Mouse (Mus musculus) liver, postnatal 0 days (tissue): ENCODE results near the gene Aspm. TPM values are rescaled to one million over a fixed set of nuclear protein-coding genes. Genes with fewer than 3 reads are reported as not detected.
A peak's percentile ranks its signal among the peaks of the same experiment; 100 is the strongest.
"Not testable (repeated sequence)": the region's sequence is repeated elsewhere in the genome, so short reads cannot be mapped to it uniquely, and the experiment has no call there.

Experiments
- ATAC-seq: fragments of 200-750 bp; cut with Nextera tagmentation; 2 replicates; pipeline ENCODE4 v1.8.0; 2017; ENCODE audit warnings: mild to moderate bottlenecking, moderate library complexity
- DNase-seq: peaks from one replicate; pipeline ENCODE4 v3.0.0-alpha.2; 2016
- H3K27ac ChIP-seq: fragments of 300-500 bp; sonication (generic); 2 replicates; pipeline ENCODE4 v1.5.1; 2014; ENCODE audit warnings: antibody characterized with exemption, moderate library complexity, mild to moderate bottlenecking, low read depth
- H3K27me3 ChIP-seq: fragments of 300-500 bp; sonication (generic); 2 replicates; pipeline ENCODE4 v1.6.1; 2014; ENCODE audit warnings: low read length, control low read depth, mixed read lengths; ENCODE audit not compliant: insufficient read depth
- H3K36me3 ChIP-seq: fragments of 300-500 bp; sonication (generic); replicated peaks from 2 replicates; pipeline ENCODE4 v1.6.1; 2014; ENCODE audit warnings: mild to moderate bottlenecking, control low read depth, low read length, moderate library complexity, mixed read lengths; ENCODE audit not compliant: insufficient read depth
- H3K4me1 ChIP-seq: fragments of 300-500 bp; sonication (generic); 2 replicates; pipeline ENCODE4 v1.6.1; 2014; ENCODE audit warnings: antibody characterized with exemption, mild to moderate bottlenecking, control low read depth; ENCODE audit not compliant: insufficient read depth
- H3K4me2 ChIP-seq: fragments of 300-500 bp; sonication (generic); 2 replicates; pipeline ENCODE4 v1.6.1; 2014; ENCODE audit warnings: low read depth, mild to moderate bottlenecking, low read length, moderate library complexity, mixed read lengths
- H3K4me3 ChIP-seq: fragments of 300-500 bp; sonication (generic); 2 replicates; pipeline ENCODE4 v1.5.1; 2014; ENCODE audit warnings: low read depth, low read length
- H3K9ac ChIP-seq: fragments of 300-500 bp; sonication (generic); replicated peaks from 2 replicates; pipeline ENCODE4 v1.6.1; 2014; ENCODE audit warnings: mild to moderate bottlenecking, moderate library complexity
- H3K9me3 ChIP-seq: fragments of 300-500 bp; sonication (generic); 2 replicates; pipeline ENCODE4 v1.6.1; 2016; ENCODE audit warnings: mild to moderate bottlenecking, control low read depth, low read length, mixed read lengths
- CTCF ChIP-seq: sonication (generic); IDR thresholded peaks from 2 replicates; pipeline ENCODE4 v1.5.1; 2016; ENCODE audit warnings: antibody characterized with exemption, low read depth
- EP300 ChIP-seq: IDR thresholded peaks from 2 replicates; pipeline ENCODE4 v1.6.1; 2016; ENCODE audit warnings: antibody characterized with exemption, low read depth, mild to moderate bottlenecking
- WGBS: fragments of 180-500 bp; shearing (Covaris S2); extraction: QIAGEN DNeasy Blood & Tissue Kit; methylation state at CpG from one replicate; pipeline ENCODE4 v1.1.7; 2014; ENCODE audit not compliant: insufficient replicate concordance; 5-methylcytosine and 5-hydroxymethylcytosine counted together
- polyA plus RNA-seq: library from polyadenylated mRNA; unstranded; fragments of >200 nt; fragmentation: Nextera tagmentation; extraction: Ambion mirVana; gene quantifications from 2 replicates; pipeline ENCODE4 v1.2.1, GENCODE M21; 2015

Gene Aspm
- polyA plus RNA-seq, 1 experiment from 2014 or later = 5.3 TPM

GRCm38 (mm10) chr1:139421875-139422791 is 32.4 kb upstream of the Aspm start, which contains the start of gene Zbtb41:
Zbtb41 (plus strand) TSS chr1:139422288.
- H3K27ac ChIP-seq = peak within 1 kb of the TSS; percentile 89
- H3K4me2 ChIP-seq = peak within 1 kb of the TSS; percentile 94
- no peaks in the 10 kb centered on the region for H3K9me3 ChIP-seq
- ATAC-seq = peak; percentile 96
- peak; percentile 90 for DNase-seq
- no peaks in the 10 kb centered on the region for H3K27me3 ChIP-seq
- H3K36me3 ChIP-seq = peaks cover 2% of the 10 kb centered on the region; the same call in 1 of the 2 replicates
- peaks cover 33% of the 10 kb centered on the region for H3K4me1 ChIP-seq
- TF ChIP-seq CTCF (peak; percentile 80), EP300 (no peak)
- H3K4me3 ChIP-seq = peak within 1 kb of the TSS; percentile 90
- WGBS = under 1% methylated on average over 63 of the region's 88 CpGs
- H3K9ac ChIP-seq = peak within 1 kb of the TSS; percentile 96

GRCm38 (mm10) chr1:139422941-139423340 is 31.6 kb upstream of the Aspm start:
- 23% methylated on average over 10 of the region's 10 CpGs for WGBS
- no peaks in the 10 kb centered on the region for H3K27me3 ChIP-seq
- no peaks in the 10 kb centered on the region for H3K9me3 ChIP-seq
- no peak for TF ChIP-seq EP300
- TF ChIP-seq CTCF = no peak
- peak overlapping the region; percentile 89 for H3K27ac ChIP-seq
- ATAC-seq (no peak), DNase-seq (no peak)
- peak overlapping the region; percentile 96 for H3K9ac ChIP-seq
- peak overlapping the region; percentile 90 for H3K4me3 ChIP-seq
- H3K4me2 ChIP-seq = peak overlapping the region; percentile 94
- H3K36me3 ChIP-seq = peaks cover 3% of the 10 kb centered on the region; the same call in 1 of the 2 replicates
- H3K4me1 ChIP-seq = peaks cover 33% of the 10 kb centered on the region

GRCm38 (mm10) chr1:139423931-139424330 is 30.6 kb upstream of the Aspm start:
- no peak for TF ChIP-seq EP300
- no peak for TF ChIP-seq CTCF
- H3K27me3 ChIP-seq = no peaks in the 10 kb centered on the region
- DNase-seq = no peak
- H3K4me2 ChIP-seq = peak overlapping the region; percentile 94
- WGBS = 37% methylated on average over 10 of the region's 10 CpGs
- H3K4me1 ChIP-seq = peaks cover 33% of the 10 kb centered on the region
- peak overlapping the region; percentile 90 for H3K4me3 ChIP-seq
- H3K9me3 ChIP-seq = no peaks in the 10 kb centered on the region
- no peak overlapping the region for H3K27ac ChIP-seq
- no peak overlapping the region; the same call in 1 of the 2 replicates for H3K9ac ChIP-seq
- no peak for ATAC-seq
- peaks cover 3% of the 10 kb centered on the region for H3K36me3 ChIP-seq

GRCm38 (mm10) chr1:139425006-139425405 is 29.6 kb upstream of the Aspm start:
- H3K4me2 ChIP-seq = peak overlapping the region; percentile 33
- H3K27me3 ChIP-seq = no peaks in the 10 kb centered on the region
- no peaks in the 10 kb centered on the region for H3K9me3 ChIP-seq
- H3K9ac ChIP-seq = no peak overlapping the region
- peaks cover 33% of the 10 kb centered on the region for H3K4me1 ChIP-seq
- H3K36me3 ChIP-seq = peaks cover 10% of the 10 kb centered on the region
- no peak for DNase-seq
- 63% methylated on average over 3 of the region's 3 CpGs for WGBS
- no peak overlapping the region for H3K27ac ChIP-seq
- no peak for ATAC-seq
- H3K4me3 ChIP-seq = no peak overlapping the region
- TF ChIP-seq EP300 (no peak), CTCF (no peak)

- H3K4me2 ChIP-seq = no peak overlapping the region
- H3K36me3 ChIP-seq = peaks cover 37% of the 10 kb centered on the region
- peak; percentile 40 for DNase-seq
- H3K27ac ChIP-seq = no peak overlapping the region
- H3K4me1 ChIP-seq = no peaks in the 10 kb centered on the region
- TF ChIP-seq CTCF = peak; percentile 58
- TF ChIP-seq EP300 = no peak
- no peak overlapping the region for H3K4me3 ChIP-seq
- H3K27me3 ChIP-seq = no peaks in the 10 kb centered on the region
- no peaks in the 10 kb centered on the region for H3K9me3 ChIP-seq
- ATAC-seq = no peak
- no peak overlapping the region for H3K9ac ChIP-seq
These were observed 16.2 kb upstream of the Aspm start for GRCm38 (mm10) chr1:139438373-139438772.

DNA sequence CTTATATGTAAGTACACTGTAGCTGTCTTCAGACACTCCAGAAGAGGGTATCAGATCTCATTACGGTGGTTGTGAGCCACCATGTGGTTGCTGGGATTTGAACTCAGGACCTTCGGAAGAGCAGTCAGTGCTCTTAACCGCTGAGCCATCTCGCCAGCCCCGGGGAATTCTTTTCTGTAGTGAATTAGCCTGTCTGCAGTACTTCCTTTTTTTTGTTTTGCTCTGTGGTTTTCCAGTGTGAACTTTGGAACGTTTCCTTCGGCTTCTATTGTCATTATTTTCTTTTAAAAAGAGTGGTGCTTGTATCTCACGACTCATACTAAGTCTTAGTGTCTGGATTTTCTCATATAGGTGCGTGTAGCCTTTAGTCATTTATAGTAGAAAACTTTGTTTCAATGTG is 11.5 kb upstream of the Aspm start:
- not testable (repeated sequence) for DNase-seq, H3K4me3 ChIP-seq, H3K4me1 ChIP-seq, H3K27ac ChIP-seq, H3K9me3 ChIP-seq, H3K4me2 ChIP-seq, H3K9ac ChIP-seq, H3K27me3 ChIP-seq, ATAC-seq
- H3K36me3 ChIP-seq = peaks cover 34% of the 10 kb centered on the region
- WGBS = 56% methylated on average over 9 of the region's 9 CpGs
